Mouse (Mus musculus): ENCODE results near the gene Borcs5.

Gene Borcs5

GRCm38 (mm10) chr6:134639210-134639609 is at the start of gene Borcs5:
Gene Borcs5, plus strand, starts transcription at chr6:134639510.
- no peak for DNase-seq

GRCm38 (mm10) chr6:134591614-134592013 is 47.7 kb upstream of the Borcs5 start:
- DNase-seq = no peak

- DNase-seq = peak; percentile 80
These were observed 44.5 kb upstream of the Borcs5 start for GRCm38 (mm10) chr6:134594569-134595442.

GRCm38 (mm10) chr6:134597651-134598229 is 41.6 kb upstream of the Borcs5 start:
- DNase-seq = peak; percentile 73

GRCm38 (mm10) chr6:134599239-134599638 is 40.1 kb upstream of the Borcs5 start:
- DNase-seq = peak; percentile 52

- DNase-seq = peak; percentile 34
These were observed 38.2 kb upstream of the Borcs5 start for GRCm38 (mm10) chr6:134601130-134601529.

GRCm38 (mm10) chr6:134601766-134602165 is 37.5 kb upstream of the Borcs5 start:
- peak; percentile 65 for DNase-seq

GRCm38 (mm10) chr6:134602371-134603003 is 36.8 kb upstream of the Borcs5 start:
- DNase-seq = peak; percentile 48

- no peak for DNase-seq
These were observed 34.1 kb upstream of the Borcs5 start for GRCm38 (mm10) chr6:134605196-134605595.

- DNase-seq = peak; percentile 56
These were observed 32.8 kb upstream of the Borcs5 start for GRCm38 (mm10) chr6:134606540-134606939.

- DNase-seq = peak; percentile 67
These were observed 32.2 kb upstream of the Borcs5 start for GRCm38 (mm10) chr6:134606949-134607746.

- no peak for DNase-seq
These were observed 28.9 kb upstream of the Borcs5 start for GRCm38 (mm10) chr6:134610380-134610779.

- DNase-seq = no peak
These were observed 27.4 kb upstream of the Borcs5 start for GRCm38 (mm10) chr6:134611896-134612295.

GRCm38 (mm10) chr6:134614322-134614721 is 25.0 kb upstream of the Borcs5 start:
- DNase-seq = no peak

- peak; percentile 86 for DNase-seq
These were observed 24.3 kb upstream of the Borcs5 start for GRCm38 (mm10) chr6:134614723-134615648.

GRCm38 (mm10) chr6:134617589-134617988 is 21.7 kb upstream of the Borcs5 start:
- no peak for DNase-seq

- no peak for DNase-seq
These were observed 19.2 kb upstream of the Borcs5 start for GRCm38 (mm10) chr6:134620129-134620528.

- DNase-seq = peak; percentile 34
These were observed 18.3 kb upstream of the Borcs5 start for GRCm38 (mm10) chr6:134620846-134621551.

- DNase-seq = no peak
These were observed 17.8 kb upstream of the Borcs5 start for GRCm38 (mm10) chr6:134621552-134621949.

GRCm38 (mm10) chr6:134625431-134625830 is 13.9 kb upstream of the Borcs5 start:
- no peak for DNase-seq

- no peak for DNase-seq
These were observed 12.7 kb upstream of the Borcs5 start for GRCm38 (mm10) chr6:134626564-134626963.
